Mouse (Mus musculus) hindbrain, postnatal 0 days (tissue): ENCODE measurements around the gene Ctnnd2. TPM values are rescaled to one million over a fixed set of nuclear protein-coding genes. Genes with fewer than 3 reads are reported as not detected.

ENCODE experiments used
- ATAC-seq: fragments of 200-750 bp; cut with Nextera tagmentation; 2 replicates; pipeline ENCODE4 v1.8.0; 2017; ENCODE audit warnings: mild to moderate bottlenecking, moderate TSS enrichment, moderate library complexity
- DNase-seq: peaks from one replicate; pipeline ENCODE4 v3.0.0-alpha.2; 2015; ENCODE audit warnings: low spot score
- H3K27ac ChIP-seq: fragments of 300-500 bp; sonication (generic); 2 replicates; pipeline ENCODE4 v1.5.1; 2014; ENCODE audit warnings: mild to moderate bottlenecking
- H3K27me3 ChIP-seq: fragments of 300-500 bp; sonication (generic); 2 replicates; pipeline ENCODE4 v1.6.1; 2014; ENCODE audit warnings: low read length, mixed read lengths; ENCODE audit not compliant: insufficient read depth
- H3K36me3 ChIP-seq: fragments of 300-500 bp; sonication (generic); 2 replicates; pipeline ENCODE4 v1.6.1; 2014; ENCODE audit warnings: low read length, mixed read lengths; ENCODE audit not compliant: insufficient read depth
- H3K4me1 ChIP-seq: fragments of 300-500 bp; sonication (generic); 2 replicates; pipeline ENCODE4 v1.6.1; 2014; ENCODE audit warnings: antibody characterized with exemption, low read length, mixed read lengths; ENCODE audit not compliant: insufficient read depth
- H3K4me2 ChIP-seq: fragments of 300-500 bp; sonication (generic); 2 replicates; pipeline ENCODE4 v1.6.1; 2014; ENCODE audit warnings: low read depth, mild to moderate bottlenecking, low read length, moderate library complexity, mixed read lengths
- H3K4me3 ChIP-seq: fragments of 300-500 bp; sonication (generic); 2 replicates; pipeline ENCODE4 v1.5.1; 2014; ENCODE audit warnings: low read length
- H3K9ac ChIP-seq: fragments of 300-500 bp; sonication (generic); replicated peaks from 2 replicates; pipeline ENCODE4 v1.6.1; 2014; ENCODE audit warnings: mild to moderate bottlenecking, low read length, moderate library complexity, mixed read lengths
- H3K9me3 ChIP-seq: fragments of 300-500 bp; sonication (generic); 2 replicates; pipeline ENCODE4 v1.6.1; 2016; ENCODE audit warnings: low read length, mixed read lengths
- CTCF ChIP-seq: IDR thresholded peaks from 2 replicates; pipeline ENCODE4 v1.5.1; 2016; ENCODE audit warnings: antibody characterized with exemption, control low read depth, low read depth
- WGBS: fragments of 180-500 bp; shearing (Covaris S2); extraction: QIAGEN DNeasy Blood & Tissue Kit; methylation state at CpG from one replicate; pipeline ENCODE4 v1.1.7; 2014; 5-methylcytosine and 5-hydroxymethylcytosine counted together
- polyA plus RNA-seq: library from polyadenylated mRNA; unstranded; fragments of >200 nt; fragmentation: Nextera tagmentation; extraction: Ambion mirVana; gene quantifications from 2 replicates; pipeline ENCODE4 v1.2.1, GENCODE M21; 2015
- total RNA-seq: library from RNA; depleted of rRNA; stranded (reverse); fragments of >200 nt; gene quantifications from 2 replicates; pipeline ENCODE4 v1.2.3, GENCODE M21; 2014

Gene Ctnnd2
- total and polyA plus RNA-seq, 2 experiments from 2014 or later: 67.2 to 157 TPM

- DNase-seq (peak; percentile 94), ATAC-seq (peak; percentile 91)
- no peak overlapping the region for H3K4me2 ChIP-seq
- WGBS: 10% methylated on average over 6 of the region's 6 CpGs
- H3K9me3 ChIP-seq: no peaks in the 10 kb centered on the region
- no peak overlapping the region for H3K4me3 ChIP-seq
- no peaks in the 10 kb centered on the region for H3K4me1 ChIP-seq
- H3K36me3 ChIP-seq: no peaks in the 10 kb centered on the region
- H3K27ac ChIP-seq: peak overlapping the region; percentile 11; the same call in 1 of the 2 replicates
- no peak overlapping the region for H3K9ac ChIP-seq
- peak; percentile 90 for TF ChIP-seq CTCF
- no peaks in the 10 kb centered on the region for H3K27me3 ChIP-seq
These were observed 568.3 kb downstream of the Ctnnd2 start for GRCm38 (mm10) chr15:30740728-30741127.

- no peaks in the 10 kb centered on the region for H3K36me3 ChIP-seq
- ATAC-seq (no peak), DNase-seq (no peak)
- H3K9ac ChIP-seq: no peak overlapping the region
- 72% methylated on average over 2 of the region's 2 CpGs for WGBS
- H3K27me3 ChIP-seq: no peaks in the 10 kb centered on the region
- no peak overlapping the region for H3K4me3 ChIP-seq
- no peak overlapping the region for H3K27ac ChIP-seq
- no peaks in the 10 kb centered on the region; the same call in 1 of the 2 replicates for H3K4me1 ChIP-seq
- H3K4me2 ChIP-seq: no peak overlapping the region
- no peaks in the 10 kb centered on the region for H3K9me3 ChIP-seq
- no peak for TF ChIP-seq CTCF
These were observed 585.6 kb downstream of the Ctnnd2 start for GRCm38 (mm10) chr15:30757991-30758390.

- TF ChIP-seq CTCF: no peak
- H3K27ac ChIP-seq: no peak overlapping the region
These were observed 589.8 kb downstream of the Ctnnd2 start for GRCm38 (mm10) chr15:30762211-30762610.

GRCm38 (mm10) chr15:30762695-30763285 lies 590.4 kb downstream of the Ctnnd2 start:
- Histone ChIP-seq H3K27me3 (no peaks in the 10 kb centered on the region), H3K36me3 (no peaks in the 10 kb centered on the region), H3K4me3 (no peak overlapping the region), H3K9me3 (no peaks in the 10 kb centered on the region), H3K4me2 (no peak overlapping the region), H3K27ac (no peak overlapping the region), H3K9ac (no peak overlapping the region), H3K4me1 (no peaks in the 10 kb centered on the region; the same call in 1 of the 2 replicates)
- TF ChIP-seq CTCF: no peak
- peak; percentile 43; the same call in 1 of the 2 replicates for ATAC-seq
- WGBS: 78% methylated on average over 1 of the region's 1 CpGs
- peak; percentile 38 for DNase-seq

More at GRCm38 (mm10) chr15:30762211-30762610, 589.8 kb downstream of the Ctnnd2 start:
- H3K4me1 ChIP-seq: no peaks in the 10 kb centered on the region; the same call in 1 of the 2 replicates
- no peak overlapping the region for H3K9ac ChIP-seq
- ATAC-seq: no peak
- H3K27me3 ChIP-seq: no peaks in the 10 kb centered on the region
- no peak overlapping the region for H3K4me2 ChIP-seq
- no peak for DNase-seq
- no peaks in the 10 kb centered on the region for H3K9me3 ChIP-seq
- H3K4me3 ChIP-seq: no peak overlapping the region
- H3K36me3 ChIP-seq: no peaks in the 10 kb centered on the region
- 72% methylated on average over 5 of the region's 5 CpGs for WGBS

GRCm38 (mm10) chr15:30776931-30777330 lies 604.5 kb downstream of the Ctnnd2 start:
- DNase-seq: no peak
- WGBS: 64% methylated on average over 7 of the region's 7 CpGs
- no peak for TF ChIP-seq CTCF

GRCm38 (mm10) chr15:30777801-30778200 lies 605.4 kb downstream of the Ctnnd2 start:
- DNase-seq (no peak), ATAC-seq (no peak)
- H3K27ac ChIP-seq: no peak overlapping the region
- no peak overlapping the region for H3K4me3 ChIP-seq
- no peaks in the 10 kb centered on the region for H3K27me3 ChIP-seq
- no peaks in the 10 kb centered on the region for H3K9me3 ChIP-seq
- no peak for TF ChIP-seq CTCF
- H3K36me3 ChIP-seq: no peaks in the 10 kb centered on the region
- no peak overlapping the region for H3K9ac ChIP-seq
- H3K4me2 ChIP-seq: no peak overlapping the region
- H3K4me1 ChIP-seq: peaks cover 8% of the 10 kb centered on the region; the same call in 1 of the 2 replicates
- 87% methylated on average over 5 of the region's 5 CpGs for WGBS

More at GRCm38 (mm10) chr15:30776931-30777330, 604.5 kb downstream of the Ctnnd2 start:
- no peaks in the 10 kb centered on the region for H3K27me3 ChIP-seq
- ATAC-seq: 0 out of 2 replicates have a peak, but pooled peaks have one; percentile 21
- H3K9ac ChIP-seq: no peak overlapping the region
- no peaks in the 10 kb centered on the region for H3K9me3 ChIP-seq
- no peak overlapping the region for H3K27ac ChIP-seq
- no peak overlapping the region for H3K4me3 ChIP-seq
- peaks cover 8% of the 10 kb centered on the region; the same call in 1 of the 2 replicates for H3K4me1 ChIP-seq
- no peaks in the 10 kb centered on the region for H3K36me3 ChIP-seq
- H3K4me2 ChIP-seq: no peak overlapping the region

- DNase-seq: no peak
- H3K4me2 ChIP-seq: no peak overlapping the region
- no peaks in the 10 kb centered on the region for H3K27me3 ChIP-seq
- no peaks in the 10 kb centered on the region for H3K36me3 ChIP-seq
- WGBS: 88% methylated on average over 1 of the region's 1 CpGs
- H3K9me3 ChIP-seq: no peaks in the 10 kb centered on the region
- H3K4me1 ChIP-seq: peaks cover 8% of the 10 kb centered on the region; the same call in 1 of the 2 replicates
- no peak for TF ChIP-seq CTCF
- H3K9ac ChIP-seq: no peak overlapping the region
- no peak for ATAC-seq
- H3K27ac ChIP-seq: no peak overlapping the region
- H3K4me3 ChIP-seq: no peak overlapping the region
These were observed 607.5 kb downstream of the Ctnnd2 start for GRCm38 (mm10) chr15:30779903-30780302.
